Mouse (Mus musculus): ENCODE data around the gene Ifnab. TPM values are rescaled to one million over a fixed set of nuclear protein-coding genes. Genes with fewer than 3 reads are reported as not detected.

Ifnab gene
- total RNA-seq, 1 experiment: not detected

DNA sequence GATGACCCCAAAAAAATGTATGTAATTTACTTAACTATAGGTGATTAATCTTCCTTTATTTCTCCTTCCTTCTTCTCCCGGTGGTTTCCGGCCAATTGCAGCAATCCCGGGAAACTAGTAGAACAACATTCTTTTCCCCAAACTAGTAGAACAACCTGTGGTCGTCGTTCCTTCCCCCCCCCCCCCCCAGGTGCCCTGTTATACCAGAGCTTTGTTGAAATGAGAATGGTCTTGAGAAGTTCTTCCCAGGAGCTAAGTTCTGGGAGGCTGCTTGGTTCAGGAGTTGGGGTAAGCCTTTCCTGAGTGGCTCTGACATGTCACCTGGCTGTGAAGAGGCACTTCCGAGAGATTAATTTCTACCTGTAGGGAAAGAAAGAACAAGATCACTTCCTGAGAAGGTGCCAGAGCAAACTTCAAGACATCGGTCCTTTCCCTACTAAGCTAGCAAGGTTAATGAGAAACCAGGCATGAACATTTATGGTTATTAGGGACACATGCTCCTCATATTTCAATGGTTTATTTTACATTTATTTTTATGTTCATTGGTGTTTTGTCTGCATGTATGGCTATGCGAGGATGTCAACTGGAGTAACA lies 32.4 kb upstream of the Ifnab start:
- peaks cover 13% of the 10 kb centered on the region for H3K36me3 ChIP-seq (ENCODE audit: control insufficient read depth, insufficient read depth, low read length, poor library complexity, severe bottlenecking)
- no peaks in the 10 kb centered on the region for H3K4me1 ChIP-seq (ENCODE audit: control insufficient read depth in 2 of 2, insufficient read depth in 2 of 2, low read length in 2 of 2, poor library complexity in 1 of 2)
- no peak for DNase-seq (ENCODE audit: low read depth, low spot score)
- no peak overlapping the region for H3K4me3 ChIP-seq (ENCODE audit: insufficient read depth in 1 of 2, low read depth in 1 of 2, low read length in 2 of 2, poor library complexity in 1 of 2, severe bottlenecking in 1 of 2)
- H3K27ac ChIP-seq (ENCODE audit: insufficient read depth, low read depth, low read length, poor library complexity, severe bottlenecking): no peak overlapping the region
- TF ChIP-seq CHD2 (IDR thresholded peaks at IDR 0.05; ENCODE audit: low read depth, low read length) (no peak), ZNF384 (IDR thresholded peaks at IDR 0.05; ENCODE audit: low read depth, low read length) (no peak), MAFK (IDR thresholded peaks at IDR 0.05; ENCODE audit: insufficient read depth, low read depth, low read length) (no peak), HCFC1 (IDR thresholded peaks at IDR 0.05; ENCODE audit: borderline replicate concordance, insufficient read depth, low read length) (no peak), ZC3H11A (IDR thresholded peaks at IDR 0.05; ENCODE audit: borderline replicate concordance, low read depth, low read length) (no peak)
- in situ Hi-C loops (cut with MboI; ENCODE audit: low sequenced_read_pairs in 2 of 2, unreplicated experiment in 2 of 2): no loop called here
- peaks cover 13% of the 10 kb centered on the region for H3K9me3 ChIP-seq (ENCODE audit: control insufficient read depth, insufficient read depth, low read depth, low read length)
- no peak overlapping the region for H3K9ac ChIP-seq (ENCODE audit: insufficient read depth, low read depth, low read length, poor library complexity, severe bottlenecking)

- no peaks in the 10 kb centered on the region for H3K4me1 ChIP-seq (ENCODE audit: control insufficient read depth in 2 of 2, insufficient read depth in 2 of 2, low read length in 2 of 2, poor library complexity in 1 of 2)
- in situ Hi-C loops (cut with MboI; ENCODE audit: low sequenced_read_pairs in 2 of 2, unreplicated experiment in 2 of 2): no loop called here
- peak within 1 kb of the TSS; percentile 94 for H3K9ac ChIP-seq (ENCODE audit: insufficient read depth, low read depth, low read length, poor library complexity, severe bottlenecking)
- DNase-seq (ENCODE audit: low read depth, low spot score): peak; percentile 71
- peaks cover 13% of the 10 kb centered on the region for H3K36me3 ChIP-seq (ENCODE audit: control insufficient read depth, insufficient read depth, low read length, poor library complexity, severe bottlenecking)
- H3K9me3 ChIP-seq (ENCODE audit: control insufficient read depth, insufficient read depth, low read depth, low read length): peaks cover 13% of the 10 kb centered on the region
- H3K27ac ChIP-seq (ENCODE audit: insufficient read depth, low read depth, low read length, poor library complexity, severe bottlenecking): peak within 1 kb of the TSS; percentile 86; the same call in 1 of the 2 replicates
- peak within 1 kb of the TSS; percentile 85 to 87 for H3K4me3 ChIP-seq (ENCODE audit: insufficient read depth in 1 of 2, low read depth in 1 of 2, low read length in 2 of 2, poor library complexity in 1 of 2, severe bottlenecking in 1 of 2)
- TF ChIP-seq ZNF384 (IDR thresholded peaks at IDR 0.05; ENCODE audit: low read depth, low read length): no peak
These were observed 30.9 kb upstream of the Ifnab start, which contains the start of the genes Gm26566 and Klhl9 for GRCm38 (mm10) chr4:88721791-88722721. Gene Gm26566 (plus strand): TSS chr4:88721805. Gene Klhl9 (minus strand): TSS chr4:88722465.

- in situ Hi-C loops (cut with MboI; ENCODE audit: low sequenced_read_pairs in 2 of 2, unreplicated experiment in 2 of 2): no loop called here
- Histone ChIP-seq H3K9me3 (ENCODE audit: control insufficient read depth, insufficient read depth, low read depth, low read length) (peaks cover 5% of the 10 kb centered on the region; the same call in 1 of the 2 replicates), H3K4me1 (ENCODE audit: control insufficient read depth in 2 of 2, insufficient read depth in 2 of 2, low read length in 2 of 2, poor library complexity in 1 of 2) (no peaks in the 10 kb centered on the region), H3K9ac (ENCODE audit: insufficient read depth, low read depth, low read length, poor library complexity, severe bottlenecking) (no peak overlapping the region), H3K27ac (ENCODE audit: insufficient read depth, low read depth, low read length, poor library complexity, severe bottlenecking) (no peak overlapping the region), H3K36me3 (ENCODE audit: control insufficient read depth, insufficient read depth, low read length, poor library complexity, severe bottlenecking) (peaks cover 13% of the 10 kb centered on the region), H3K4me3 (ENCODE audit: insufficient read depth in 1 of 2, low read depth in 1 of 2, low read length in 2 of 2, poor library complexity in 1 of 2, severe bottlenecking in 1 of 2) (no peak overlapping the region)
- TF ChIP-seq ZC3H11A (IDR thresholded peaks at IDR 0.05; ENCODE audit: borderline replicate concordance, low read depth, low read length): no peak
- DNase-seq (ENCODE audit: low read depth, low spot score): no peak
These were observed 27.6 kb upstream of the Ifnab start for GRCm38 (mm10) chr4:88718715-88719114.

DNA sequence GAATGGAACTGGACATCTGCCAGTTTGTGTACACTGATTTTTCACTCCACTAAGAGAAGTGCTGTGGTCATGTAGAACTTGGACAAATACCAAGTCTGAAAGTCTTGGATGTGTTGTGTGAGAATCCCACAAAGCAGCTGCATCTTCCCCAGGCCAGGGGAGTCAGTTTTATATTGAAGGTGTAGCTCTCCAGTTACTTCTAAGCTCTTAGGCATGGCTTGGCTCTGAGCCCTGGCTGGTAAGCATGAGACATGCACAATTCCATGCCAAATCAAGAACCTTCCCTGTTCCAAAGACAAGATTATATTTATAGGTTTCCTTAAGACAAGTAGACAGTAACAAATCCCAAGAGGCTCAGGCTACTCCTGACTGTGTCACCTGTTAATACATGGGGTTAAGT lies 23.9 kb upstream of the Ifnab start:
- no peak for DNase-seq (ENCODE audit: low read depth, low spot score)
- Histone ChIP-seq H3K9me3 (ENCODE audit: control insufficient read depth, insufficient read depth, low read depth, low read length) (no peaks in the 10 kb centered on the region), H3K4me3 (ENCODE audit: insufficient read depth in 1 of 2, low read depth in 1 of 2, low read length in 2 of 2, poor library complexity in 1 of 2, severe bottlenecking in 1 of 2) (no peak overlapping the region), H3K4me1 (ENCODE audit: control insufficient read depth in 2 of 2, insufficient read depth in 2 of 2, low read length in 2 of 2, poor library complexity in 1 of 2) (no peaks in the 10 kb centered on the region), H3K27ac (ENCODE audit: insufficient read depth, low read depth, low read length, poor library complexity, severe bottlenecking) (no peak overlapping the region), H3K9ac (ENCODE audit: insufficient read depth, low read depth, low read length, poor library complexity, severe bottlenecking) (no peak overlapping the region), H3K36me3 (ENCODE audit: control insufficient read depth, insufficient read depth, low read length, poor library complexity, severe bottlenecking) (peaks cover 1% of the 10 kb centered on the region; the same call in 1 of the 2 replicates)
- in situ Hi-C loops (cut with MboI; ENCODE audit: low sequenced_read_pairs in 2 of 2, unreplicated experiment in 2 of 2): no loop called here
- TF ChIP-seq MAFK (IDR thresholded peaks at IDR 0.05; ENCODE audit: insufficient read depth, low read depth, low read length): no peak
- TF ChIP-seq CHD2 (IDR thresholded peaks at IDR 0.05; ENCODE audit: low read depth, low read length): no peak
- no peak for TF ChIP-seq ZNF384 (IDR thresholded peaks at IDR 0.05; ENCODE audit: low read depth, low read length)
- TF ChIP-seq HCFC1 (IDR thresholded peaks at IDR 0.05; ENCODE audit: borderline replicate concordance, insufficient read depth, low read length): no peak
- TF ChIP-seq ZC3H11A (IDR thresholded peaks at IDR 0.05; ENCODE audit: borderline replicate concordance, low read depth, low read length): no peak
